Mouse (Mus musculus) heart, postnatal 36 days (tissue): ENCODE measurements around the gene Mei4. TPM values are rescaled to one million over a fixed set of nuclear protein-coding genes. Genes with fewer than 3 reads are reported as not detected.

Experiments
- DNase-seq, 2 experiments: peaks; one replicate each; pipeline ENCODE4 v3.0.0; 2021 to 2022
- intact Hi-C: fragments of 180-260 bp; cut with DNase I; formaldehyde crosslinking; loops from one replicate; pipeline ENCODE4 v1.15.1; 2025
- total RNA-seq, 2 experiments: library from RNA; stranded (reverse); gene quantifications; 2 replicates each; pipeline ENCODE4 v1.2.3; 2021

Gene Mei4
- not detected for total RNA-seq

- intact Hi-C loops: no loop called here
- DNase-seq: peak; percentile 6 to 11
Observed at GRCm38 (mm10) chr9:81863181-81863887, at the start of gene Mei4. Gene Mei4 (plus strand): TSS chr9:81863670.

GRCm38 (mm10) chr9:81819715-81820373, 43.6 kb upstream of the Mei4 start:
- DNase-seq: no peak
- intact Hi-C loops: no loop called here

GRCm38 (mm10) chr9:81827560-81827959, 35.9 kb upstream of the Mei4 start:
- no peak for DNase-seq
- intact Hi-C loops: no loop called here

DNA sequence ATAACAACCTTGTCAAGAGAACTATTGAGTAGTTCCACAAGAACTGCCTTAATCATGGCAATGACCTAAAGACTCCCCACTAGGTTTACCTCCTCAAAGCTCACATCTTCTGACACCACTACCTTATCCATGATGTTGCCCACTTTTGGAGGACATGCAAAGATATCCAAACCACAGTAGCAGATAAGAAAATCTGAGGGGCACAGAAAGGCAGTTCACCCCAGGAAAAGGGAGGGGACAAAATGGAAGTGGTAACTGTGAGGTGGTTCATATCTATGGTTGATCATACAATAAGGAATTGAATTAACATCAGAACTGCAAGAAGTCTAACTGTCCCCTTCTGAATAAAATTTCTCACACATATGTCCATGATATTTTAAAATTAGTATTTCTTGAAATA, 29.4 kb upstream of the Mei4 start:
- no peak for DNase-seq

DNA sequence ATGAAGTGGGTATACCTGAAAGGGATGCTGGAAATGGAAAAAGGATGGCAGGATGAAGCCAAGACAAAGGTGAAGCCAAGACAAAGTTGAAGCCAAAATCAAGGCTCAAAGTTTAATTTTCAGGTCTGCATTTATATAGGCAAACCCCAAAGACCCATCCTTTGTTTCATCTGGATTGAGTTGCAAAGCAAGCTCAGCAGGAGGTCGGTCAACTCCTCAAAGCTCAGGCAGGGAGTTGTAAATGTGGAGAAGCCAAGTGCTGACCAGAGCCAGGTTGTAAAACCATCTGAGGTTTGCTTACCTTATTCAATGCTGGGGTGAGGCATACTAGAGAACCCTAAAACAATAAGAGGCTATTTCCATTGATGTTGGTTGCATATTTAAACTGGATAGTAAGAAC, 4.6 kb upstream of the Mei4 start:
- no peak for DNase-seq
- intact Hi-C loops: no loop called here

More for the DNA sequence above, 29.4 kb upstream of the Mei4 start:
- intact Hi-C loops: no loop called here

- peak in 1 of 2 experiments; percentile 1 for DNase-seq
- intact Hi-C loops: no loop called here
Observed at GRCm38 (mm10) chr9:81863888-81864234, 391 bp downstream of the Mei4 start.

- DNase-seq: no peak
- intact Hi-C loops: no loop called here
Observed at GRCm38 (mm10) chr9:81866032-81866431, 2.6 kb downstream of the Mei4 start.

DNA sequence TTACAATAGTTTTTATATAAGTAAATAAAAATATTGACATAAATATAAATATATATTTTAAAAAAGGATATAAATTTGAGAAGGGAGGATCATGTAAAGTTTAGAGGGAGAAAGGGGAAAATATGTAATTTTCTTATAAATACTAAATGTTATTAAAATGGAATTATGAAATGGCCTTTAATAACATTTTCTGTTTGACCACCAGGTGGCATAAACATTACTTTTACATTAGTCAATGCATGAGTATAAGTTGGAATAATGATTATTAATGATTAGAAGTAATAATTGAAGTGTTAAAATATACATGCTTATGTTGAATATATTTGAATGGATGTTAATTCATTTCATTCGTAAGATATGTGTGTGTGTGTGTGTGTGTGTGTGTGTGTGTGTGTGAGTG, 58.0 kb downstream of the Mei4 start:
- intact Hi-C loops: no loop called here
- no peak for DNase-seq

DNA sequence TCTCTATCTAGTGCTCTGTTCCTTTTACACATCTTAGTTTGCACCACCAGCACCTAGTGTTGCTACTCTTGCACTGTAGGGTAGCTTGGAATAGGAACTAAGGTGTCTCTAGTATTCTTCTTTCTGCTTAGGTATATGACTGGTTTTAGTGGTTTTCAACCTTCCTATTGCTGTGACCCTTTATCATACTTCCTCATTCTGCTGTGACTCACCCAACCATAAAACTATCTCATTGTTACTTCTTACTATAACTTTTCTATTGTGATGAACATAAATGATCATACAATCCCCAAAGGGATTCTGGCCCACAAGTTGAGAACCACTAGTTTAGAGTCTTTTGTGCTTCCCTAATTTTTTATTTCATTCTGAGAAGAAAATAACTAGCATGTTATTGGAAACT, 61.3 kb downstream of the Mei4 start:
- DNase-seq: no peak
- intact Hi-C loops: no loop called here

GRCm38 (mm10) chr9:81940533-81940932, 77.1 kb downstream of the Mei4 start:
- intact Hi-C loops: no loop called here
- DNase-seq: no peak

- intact Hi-C loops: no loop called here
- DNase-seq: no peak
Observed at GRCm38 (mm10) chr9:81945624-81946023, 82.2 kb downstream of the Mei4 start.

- intact Hi-C loops: no loop called here
- DNase-seq: no peak
Observed at GRCm38 (mm10) chr9:81956858-81957257, 93.4 kb downstream of the Mei4 start.

DNA sequence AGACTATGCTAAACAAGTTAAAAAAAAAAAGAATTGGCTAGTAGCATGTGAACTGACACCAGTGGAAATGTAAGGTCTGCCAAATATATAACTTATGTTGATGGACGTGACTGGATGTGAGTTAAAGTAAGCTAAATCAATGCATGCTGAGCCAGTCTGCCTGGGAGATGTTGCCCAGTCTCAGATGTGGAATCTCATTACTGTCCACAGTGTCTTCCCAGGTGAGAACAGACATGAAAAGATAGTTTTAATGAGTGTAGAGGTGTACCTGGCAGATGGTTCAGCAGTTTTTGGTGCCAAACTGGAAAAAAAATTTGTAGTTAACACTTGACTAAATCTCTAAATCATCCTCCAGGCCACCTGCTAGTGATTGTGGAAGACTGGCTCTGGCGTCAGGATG, 94.4 kb downstream of the Mei4 start:
- no peak for DNase-seq
- intact Hi-C loops: no loop called here

GRCm38 (mm10) chr9:81966765-81967164, 103.3 kb downstream of the Mei4 start:
- DNase-seq: no peak
- intact Hi-C loops: no loop called here

GRCm38 (mm10) chr9:81968935-81969334, 105.5 kb downstream of the Mei4 start:
- intact Hi-C loops: no loop called here

DNA sequence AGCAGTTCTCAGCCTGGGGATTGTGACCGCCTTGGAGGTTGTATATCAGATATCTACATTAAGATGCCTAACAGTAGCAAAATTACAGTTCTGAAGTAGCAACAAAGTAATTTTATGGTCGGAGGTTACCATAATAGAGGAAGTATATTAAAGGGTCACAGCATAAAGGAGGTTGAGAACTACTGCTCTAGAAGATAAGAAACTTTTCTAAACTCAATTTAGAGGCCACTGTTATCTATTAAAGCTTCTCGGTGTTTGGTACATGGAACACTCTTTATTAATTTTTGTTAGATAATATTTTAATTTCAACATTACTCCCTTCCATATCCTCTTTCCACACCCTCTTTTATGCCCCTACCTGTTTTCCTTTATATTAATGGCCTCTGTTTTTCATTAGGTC, 119.0 kb downstream of the Mei4 start:
- no peak for DNase-seq
- intact Hi-C loops: no loop called here

More at GRCm38 (mm10) chr9:81968935-81969334, 105.5 kb downstream of the Mei4 start:
- no peak for DNase-seq

- intact Hi-C loops: no loop called here
- no peak for DNase-seq
Observed at GRCm38 (mm10) chr9:82012991-82013390, 149.5 kb downstream of the Mei4 start.

- no peak for DNase-seq
- intact Hi-C loops: no loop called here
Observed at GRCm38 (mm10) chr9:82042515-82043056, 179.1 kb downstream of the Mei4 start.

- intact Hi-C loops: no loop called here
- DNase-seq: no peak
Observed at GRCm38 (mm10) chr9:82044517-82044916, 181.0 kb downstream of the Mei4 start.

- intact Hi-C loops: no loop called here
- DNase-seq: no peak
Observed at GRCm38 (mm10) chr9:82073832-82074231, 210.4 kb downstream of the Mei4 start.

GRCm38 (mm10) chr9:82075270-82075669, 211.8 kb downstream of the Mei4 start:
- no peak for DNase-seq
- intact Hi-C loops: no loop called here

DNA sequence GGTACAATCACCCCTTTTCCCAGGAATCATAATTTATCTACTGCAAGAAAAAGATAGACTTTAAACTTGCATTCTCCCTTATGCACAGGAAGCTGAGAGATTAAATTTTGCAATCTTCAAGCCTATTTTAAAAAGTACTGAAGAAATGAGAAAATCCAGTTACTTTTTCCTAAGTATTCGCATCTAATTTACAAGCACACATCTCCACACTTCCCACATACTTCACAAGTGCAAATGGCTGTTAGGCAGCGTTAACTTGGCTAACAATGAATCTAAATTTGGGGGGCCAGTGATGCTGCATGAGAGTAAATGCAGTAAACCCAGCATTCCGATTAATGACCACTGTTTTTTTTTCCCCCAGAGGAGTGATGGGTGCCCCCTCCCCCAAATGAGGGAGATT, 232.9 kb downstream of the Mei4 start:
- intact Hi-C loops: no loop called here

More for the DNA sequence above, 232.9 kb downstream of the Mei4 start:
- no peak for DNase-seq
